Comparison of ENCODE assay signal across 14 mouse cellular contexts in genomic region chr14:76828453-76829160, GRCm38 (mm10).
DNase-seq lines count a peak whose midpoint lies in the region; ATAC-seq and TF ChIP-seq lines count a peak whose summit lies in the region.
"Had no signal": no experiment of that assay in that cellular context is flagged by ENCODE, and none has a peak within 500 bp of the region (broad histone marks: within the 10 kb centered on the region; RNA-seq: fewer than 3 reads in every experiment).

No protein-coding gene starts in this region.

- H3K4me3 ChIP-seq in heart, adult 2 months, result no peak overlapping the region
- no peak overlapping the region for H3K4me3 ChIP-seq in liver, embryonic 16.5 days (ENCODE audit: low read depth, low read length)
- no peak overlapping the region for H3K4me3 ChIP-seq in intestine, embryonic 16.5 days (ENCODE audit: low read length)
- H3K4me3 ChIP-seq: embryonic facial prominence, embryonic 15.5 days; hindbrain, embryonic 10.5 days; midbrain, embryonic 15.5 days had no signal

- peaks cover 4% of the 10 kb centered on the region; the same call in 1 of the 2 replicates for H3K36me3 ChIP-seq in heart, adult 2 months (ENCODE audit: control insufficient read depth, insufficient read depth, low read length)
- H3K36me3 ChIP-seq in liver, embryonic 16.5 days (ENCODE audit: control insufficient read depth, insufficient read depth), result no peaks in the 10 kb centered on the region
- H3K36me3 ChIP-seq in intestine, embryonic 16.5 days (ENCODE audit: control insufficient read depth, insufficient read depth, low read length), result no peaks in the 10 kb centered on the region
- H3K36me3 ChIP-seq: embryonic facial prominence, embryonic 15.5 days; hindbrain, embryonic 10.5 days; midbrain, embryonic 15.5 days had no signal

- peaks cover 1% of the 10 kb centered on the region; the same call in 1 of the 2 replicates for H3K4me1 ChIP-seq in heart, adult 2 months (ENCODE audit: control insufficient read depth, insufficient read depth, low read length)
- no peaks in the 10 kb centered on the region; the same call in none of the 2 replicates for H3K4me1 ChIP-seq in liver, embryonic 16.5 days (ENCODE audit: control insufficient read depth, low read depth, low read length)
- no peaks in the 10 kb centered on the region for H3K4me1 ChIP-seq in intestine, embryonic 16.5 days (ENCODE audit: control insufficient read depth, insufficient read depth, low read length)
- H3K4me1 ChIP-seq: embryonic facial prominence, embryonic 15.5 days; midbrain, embryonic 15.5 days had no signal

- H3K4me2 ChIP-seq in liver, embryonic 16.5 days (ENCODE audit: low read depth, low read length), result no peak overlapping the region
- no peak overlapping the region for H3K4me2 ChIP-seq in intestine, embryonic 16.5 days (ENCODE audit: low read depth, low read length)
- H3K4me2 ChIP-seq: embryonic facial prominence, embryonic 15.5 days; midbrain, embryonic 15.5 days had no signal

- intact Hi-C loops in heart, adult 2 months (cut with DNase I), result no loop called here

- no peaks in the 10 kb centered on the region for H3K79me2 ChIP-seq in heart, adult 2 months (replicated peaks; ENCODE audit: control insufficient read depth, insufficient read depth, low read length)

- WGBS in heart, adult 2 months, result 32% methylated on average over 10 of the region's 10 CpGs
- whole genome bisulfite sequencing in liver, embryonic 16.5 days (ENCODE audit: insufficient replicate concordance), result 34% methylated on average over 10 of the region's 10 CpGs
- WGBS in intestine, embryonic 16.5 days, result 70% methylated on average over 10 of the region's 10 CpGs

- peak; percentile 64; the same call in 1 of the 2 replicates for TF ChIP-seq EP300 in heart, adult 2 months (IDR thresholded peaks at IDR 0.05; ENCODE audit: insufficient read depth, low read depth, low read length)

- DNase-seq in heart, adult 2 months, result peak in 1 of 2 experiments; percentile 35
- no peak for DNase-seq in heart, adult 8-10 months (ENCODE audit: low spot score)
- peak; percentile 74 for DNase-seq in NIH3T3 (ENCODE audit: low read depth)
- DNase-seq in lung, adult 18-20 months, result no peak
- DNase-seq: adrenal gland, postnatal 36 days had no signal

- no peak overlapping the region for H3K27ac ChIP-seq in heart, adult 2 months
- peak overlapping the region; percentile 80 for H3K27ac ChIP-seq in liver, embryonic 16.5 days (ENCODE audit: low read length)
- no peak overlapping the region for H3K27ac ChIP-seq in intestine, embryonic 16.5 days (ENCODE audit: low read length)
- H3K27ac ChIP-seq: embryonic facial prominence, embryonic 15.5 days; hindbrain, embryonic 10.5 days; kidney, postnatal 0 days; midbrain, embryonic 15.5 days; stomach, postnatal 0 days had no signal

- 0 out of 2 replicates have a peak, but pooled peaks have one; percentile 16 for TF ChIP-seq POLR2A in heart, adult 2 months (IDR thresholded peaks at IDR 0.05; ENCODE audit: insufficient read depth, low read depth, low read length)

- H3K9ac ChIP-seq in heart, adult 2 months (ENCODE audit: low read depth, low read length), result no peak overlapping the region
- no peak overlapping the region for H3K9ac ChIP-seq in liver, embryonic 16.5 days (ENCODE audit: low read depth, low read length)
- H3K9ac ChIP-seq in intestine, embryonic 16.5 days (ENCODE audit: low read depth, low read length), result no peak overlapping the region
- H3K9ac ChIP-seq: embryonic facial prominence, embryonic 15.5 days; midbrain, embryonic 15.5 days had no signal

- H3K9me3 ChIP-seq in liver, embryonic 16.5 days (replicated peaks; ENCODE audit: control insufficient read depth, low read length), result no peaks in the 10 kb centered on the region
- H3K9me3 ChIP-seq in intestine, embryonic 16.5 days (ENCODE audit: control insufficient read depth, low read length), result no peaks in the 10 kb centered on the region
- H3K9me3 ChIP-seq: embryonic facial prominence, embryonic 15.5 days; hindbrain, embryonic 10.5 days; midbrain, embryonic 15.5 days had no signal

- no peaks in the 10 kb centered on the region for H3K27me3 ChIP-seq in heart, adult 2 months (ENCODE audit: control insufficient read depth, insufficient read depth, low read length)
- H3K27me3 ChIP-seq in liver, embryonic 16.5 days (ENCODE audit: control insufficient read depth, insufficient read depth, low read depth, low read length), result no peaks in the 10 kb centered on the region
- H3K27me3 ChIP-seq in intestine, embryonic 16.5 days (replicated peaks; ENCODE audit: control insufficient read depth, insufficient read depth, low read length), result no peaks in the 10 kb centered on the region
- H3K27me3 ChIP-seq: embryonic facial prominence, embryonic 15.5 days; midbrain, embryonic 15.5 days had no signal

- TF ChIP-seq CTCF in heart, adult 2 months (IDR thresholded peaks at IDR 0.05), result no peak

- ATAC-seq in common myeloid progenitor, adult 5-6 weeks (replicated peaks; ENCODE audit: low read depth, poor library complexity, severe bottlenecking), result peak; percentile 58
- peak; percentile 78 for ATAC-seq in liver, embryonic 16.5 days (ENCODE audit: low read depth)
- no peak for ATAC-seq in intestine, embryonic 16.5 days
- ATAC-seq: forebrain, embryonic 14.5 days; midbrain, embryonic 15.5 days had no signal
